Mouse (Mus musculus) heart, postnatal 14 days (tissue): Measurements from ENCODE around the gene Amz1. TPM values are rescaled to one million over a fixed set of nuclear protein-coding genes. Genes with fewer than 3 reads are reported as not detected.
A peak's percentile ranks its signal among the peaks of the same experiment; 100 is the strongest.

Experiments used
- DNase-seq, 2 experiments: peaks; one replicate each; pipeline ENCODE4 v3.0.0; 2021 to 2022
- intact Hi-C: fragments of 180-260 bp; cut with DNase I; formaldehyde crosslinking; loops from one replicate; pipeline ENCODE4 v1.15.1; 2025
- total RNA-seq, 2 experiments: library from RNA; stranded (reverse); gene quantifications; 2 replicates each; pipeline ENCODE4 v1.2.3; 2021

Amz1 gene
- total RNA-seq, 2 experiments from 2014 or later: 0.46 to 0.65 TPM

DNA sequence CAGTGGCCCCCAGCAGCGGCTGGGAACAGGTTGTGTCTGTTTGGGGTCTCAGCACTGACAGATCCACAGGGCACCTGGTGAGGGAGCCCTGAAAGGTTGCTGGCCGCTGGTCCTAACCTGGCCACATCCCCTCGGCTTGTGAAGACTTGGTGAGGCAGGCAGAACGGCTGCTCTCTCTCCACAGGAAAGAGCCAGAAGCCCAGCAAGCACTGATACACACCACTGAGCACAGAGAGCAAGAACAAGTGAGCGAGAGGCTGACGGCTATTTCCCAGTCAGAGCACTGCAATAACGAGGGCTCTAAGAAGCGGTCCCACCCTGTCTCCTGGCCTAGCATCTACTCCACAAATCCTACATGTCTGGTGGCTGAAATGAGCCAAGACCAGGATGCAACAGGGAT, 34.9 kb downstream of the Amz1 start:
- no peak for DNase-seq
- intact Hi-C loops: no loop called here

DNA sequence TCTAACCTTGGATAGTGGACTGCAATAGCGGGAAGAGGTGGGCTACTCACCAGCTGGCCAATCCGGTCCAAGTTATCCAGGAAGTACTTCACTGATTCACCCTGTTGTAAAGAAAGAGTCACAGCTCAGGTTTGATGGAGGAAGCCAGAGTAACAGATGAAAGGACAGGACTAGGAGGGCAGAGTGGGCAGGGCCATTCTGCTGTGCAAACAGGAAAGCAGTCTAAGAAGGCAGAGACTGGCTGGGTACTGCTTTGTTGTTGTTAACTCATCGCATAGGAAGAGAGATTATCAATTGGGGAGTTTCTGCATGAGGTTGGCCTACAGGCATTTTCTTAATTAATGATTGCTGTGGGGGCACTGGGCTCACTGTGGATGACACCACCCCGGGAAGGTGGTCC, 38.6 kb downstream of the Amz1 start:
- intact Hi-C loops: no loop called here
- DNase-seq: no peak

DNA sequence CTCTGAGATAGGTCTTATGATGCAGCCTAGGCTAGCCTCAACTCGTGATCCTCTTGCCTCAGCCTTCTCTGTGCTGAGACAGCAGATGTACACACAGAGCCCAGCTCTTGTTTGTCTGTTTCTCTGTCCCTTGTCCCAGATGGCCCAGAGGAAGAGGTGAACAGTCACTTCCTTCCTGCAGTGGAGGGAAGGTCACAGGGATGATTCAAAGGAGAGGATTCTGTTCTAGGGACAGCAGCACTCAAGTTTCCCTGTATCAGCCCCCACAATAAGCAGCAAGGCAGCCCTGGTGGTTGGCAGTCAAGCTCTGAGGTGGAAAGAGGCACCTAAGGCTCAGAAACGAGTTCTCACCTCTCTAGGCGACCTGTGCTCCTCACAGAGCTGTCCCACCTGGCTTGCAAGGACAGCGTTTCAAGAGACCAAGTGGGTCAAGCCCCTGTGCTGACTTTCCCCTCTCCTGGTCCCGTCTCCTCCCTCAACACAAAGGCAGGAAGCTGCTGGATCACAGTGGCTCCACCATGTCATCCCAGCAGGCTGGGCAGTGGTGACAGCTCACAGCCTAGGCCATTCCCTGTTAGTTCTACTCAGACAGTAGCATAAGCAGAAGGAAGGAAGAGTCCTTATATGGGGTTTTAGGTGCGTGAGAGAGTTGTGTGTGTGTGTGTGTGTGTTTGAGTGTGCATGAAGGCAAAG, 41.1 kb downstream of the Amz1 start:
- intact Hi-C loops: loop anchor here (5.0 kb wide), 1 partner anchor 62 kb away; no protein-coding TSS in a partner anchor
- no peak for DNase-seq

DNA sequence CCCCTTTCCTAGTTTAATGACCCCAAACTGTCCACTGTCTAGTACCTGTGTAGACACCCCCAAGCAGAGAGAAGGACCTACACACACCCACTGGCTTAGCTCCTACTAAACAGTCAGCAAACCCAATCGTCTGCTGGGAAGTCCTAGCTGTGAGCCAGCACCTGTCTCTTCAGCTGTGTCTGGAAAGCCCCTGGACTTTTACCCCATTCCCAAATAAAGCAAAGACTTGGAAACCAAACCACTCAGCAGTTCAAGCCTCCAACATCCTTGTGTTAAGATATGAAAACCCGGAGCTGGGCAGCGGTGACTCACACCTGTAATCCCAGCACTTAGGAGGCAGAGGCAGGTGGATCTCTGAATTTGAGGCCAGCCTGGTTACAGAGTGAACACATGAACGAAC, 42.6 kb downstream of the Amz1 start:
- DNase-seq: no peak
- intact Hi-C loops: loop anchor here (5.0 kb wide), 1 partner anchor 61 kb away; no protein-coding TSS in a partner anchor

- DNase-seq: peak; percentile 87 to 88
- intact Hi-C loops: loop anchor here (5.0 kb wide), 1 partner anchor 60 kb away; no protein-coding TSS in a partner anchor
These were observed 43.8 kb downstream of the Amz1 start for GRCm38 (mm10) chr5:140767704-140768141.

GRCm38 (mm10) chr5:140768333-140768732, 44.4 kb downstream of the Amz1 start:
- DNase-seq: peak in 1 of 2 experiments; percentile 37
- intact Hi-C loops: loop anchor here (5.0 kb wide), 1 partner anchor 59 kb away; no protein-coding TSS in a partner anchor

DNA sequence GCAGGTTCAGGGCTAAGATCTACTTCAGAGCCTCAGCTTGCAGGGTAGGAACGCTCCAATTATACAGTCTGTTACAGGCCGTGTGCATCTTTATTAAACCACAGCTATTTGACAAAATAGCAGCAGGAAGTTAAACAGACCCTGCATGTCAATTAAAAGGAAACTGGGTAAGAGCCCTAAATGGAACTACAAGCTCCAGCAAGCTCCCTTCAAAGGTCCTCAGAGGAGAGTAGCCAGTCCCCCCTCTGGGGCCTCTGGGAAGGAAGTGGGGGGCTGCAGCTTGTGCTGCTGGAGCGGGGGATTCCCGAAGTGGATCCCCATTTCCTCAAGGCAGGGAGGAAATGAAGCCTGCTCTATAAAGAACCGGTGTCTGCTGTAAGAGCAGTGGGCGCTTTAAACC, 47.7 kb downstream of the Amz1 start:
- peak in 1 of 2 experiments; percentile 37 for DNase-seq
- intact Hi-C loops: no loop called here

GRCm38 (mm10) chr5:140772158-140772557, 48.2 kb downstream of the Amz1 start:
- no peak for DNase-seq
- intact Hi-C loops: no loop called here

GRCm38 (mm10) chr5:140775111-140775510, 51.2 kb downstream of the Amz1 start:
- intact Hi-C loops: no loop called here
- DNase-seq: no peak

- DNase-seq: no peak
- intact Hi-C loops: no loop called here
These were observed 53.0 kb downstream of the Amz1 start for GRCm38 (mm10) chr5:140776968-140777367.

GRCm38 (mm10) chr5:140781122-140781521, 57.2 kb downstream of the Amz1 start:
- no peak for DNase-seq
- intact Hi-C loops: no loop called here

DNA sequence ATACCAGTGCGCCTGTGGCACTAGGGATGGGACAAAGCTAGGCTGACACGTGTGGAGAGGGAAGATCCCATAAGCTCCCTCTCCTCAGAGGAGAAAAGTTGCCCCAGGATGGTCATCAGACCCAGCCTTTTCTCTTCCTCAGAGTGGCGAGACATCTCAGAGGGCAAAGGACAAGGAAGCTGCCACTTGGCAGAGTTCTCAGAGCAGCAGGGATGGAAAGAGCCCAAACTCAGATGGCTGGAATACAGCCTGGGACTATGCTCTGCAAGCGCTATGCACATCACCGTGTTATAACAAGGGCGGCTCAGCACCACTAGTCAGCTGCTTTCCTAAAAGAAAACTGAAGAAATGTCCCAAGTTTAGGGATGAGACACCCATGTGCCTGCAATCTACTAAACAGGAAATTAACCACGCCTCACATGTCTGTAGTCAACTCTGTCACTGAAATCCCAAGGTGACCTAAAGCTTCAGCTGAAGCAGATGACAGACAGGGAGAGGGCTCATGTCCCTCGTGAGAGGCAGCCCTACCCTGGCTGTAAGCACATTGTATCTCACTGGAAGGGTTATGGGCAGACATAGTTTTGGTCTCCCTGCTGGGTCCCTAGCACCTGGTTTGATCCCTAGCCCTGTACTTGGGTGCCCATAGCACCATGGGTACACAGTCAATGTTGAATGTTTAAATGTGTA, 58.1 kb downstream of the Amz1 start:
- DNase-seq: no peak
- intact Hi-C loops: no loop called here

- DNase-seq: no peak
- intact Hi-C loops: no loop called here
These were observed 59.6 kb downstream of the Amz1 start for GRCm38 (mm10) chr5:140783577-140783976.

DNA sequence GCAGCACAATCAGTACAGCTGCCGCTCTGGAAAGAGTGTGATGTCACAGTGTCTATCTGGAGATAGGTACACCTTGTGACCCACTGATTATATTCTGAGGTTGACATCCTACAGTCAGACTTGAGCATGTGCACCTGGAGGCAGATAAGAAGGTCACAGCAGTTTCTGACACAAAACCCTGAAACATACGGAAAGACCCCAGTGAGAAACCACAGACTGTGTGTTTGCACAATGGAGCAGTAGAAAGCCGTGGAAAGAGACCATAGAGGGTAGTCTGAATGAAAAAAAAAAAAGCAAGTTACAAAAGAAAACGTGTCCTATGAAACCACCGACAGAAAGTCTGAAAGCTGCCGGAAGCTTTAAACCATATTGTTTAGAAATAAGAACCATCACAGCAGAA, 60.4 kb downstream of the Amz1 start:
- intact Hi-C loops: no loop called here
- DNase-seq: no peak

GRCm38 (mm10) chr5:140785240-140785872, 61.4 kb downstream of the Amz1 start:
- intact Hi-C loops: no loop called here

GRCm38 (mm10) chr5:140789561-140789960, 65.6 kb downstream of the Amz1 start:
- no peak for DNase-seq
- intact Hi-C loops: no loop called here

More at GRCm38 (mm10) chr5:140785240-140785872, 61.4 kb downstream of the Amz1 start:
- DNase-seq: peak in 1 of 2 experiments; percentile 43

- no peak for DNase-seq
- intact Hi-C loops: no loop called here
These were observed 66.5 kb downstream of the Amz1 start for GRCm38 (mm10) chr5:140790392-140790791.

- DNase-seq: peak; percentile 57 to 61
- intact Hi-C loops: no loop called here
These were observed 67.3 kb downstream of the Amz1 start for GRCm38 (mm10) chr5:140790937-140791877.

DNA sequence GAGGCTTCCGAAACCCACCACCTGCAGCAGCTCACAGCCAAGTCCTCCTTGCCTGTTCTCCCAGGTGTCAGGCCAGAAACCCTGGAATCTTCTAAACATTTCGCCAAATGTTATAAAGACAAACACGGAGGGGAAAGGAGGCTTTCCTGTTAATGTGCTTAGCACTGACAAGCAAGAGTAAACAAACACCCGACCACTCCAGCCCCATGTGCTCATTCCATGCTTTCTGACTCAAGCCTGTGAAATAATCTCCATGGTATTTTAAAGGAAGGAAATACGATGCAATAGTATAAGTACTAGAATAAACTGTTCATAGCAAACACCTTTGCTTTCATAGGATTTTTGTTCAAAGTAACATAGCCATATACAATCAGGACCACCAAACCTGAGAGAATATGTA, 68.3 kb downstream of the Amz1 start:
- DNase-seq: no peak
- intact Hi-C loops: no loop called here

- intact Hi-C loops: no loop called here
- DNase-seq: peak in 1 of 2 experiments; percentile 40
These were observed 70.8 kb downstream of the Amz1 start for GRCm38 (mm10) chr5:140794753-140795152.
